Mouse (Mus musculus): ENCODE results near the gene Basp1. TPM values are rescaled to one million over a fixed set of nuclear protein-coding genes. Genes with fewer than 3 reads are reported as not detected.
A peak's percentile ranks its signal among the peaks of the same experiment; 100 is the strongest.

Gene Basp1
- polyA plus RNA-seq, 2 experiments = 64.9 to 123 TPM

GRCm38 (mm10) chr15:25416367-25416766, 2.8 kb upstream of the Basp1 start:
- no peak overlapping the region for H3K4me2 ChIP-seq (replicated peaks; ENCODE audit: low read depth, low read length, severe bottlenecking)
- ATAC-seq (ENCODE audit: low FRiP score, low read depth) = no peak

GRCm38 (mm10) chr15:25415958-25416357, 2.4 kb upstream of the Basp1 start:
- no peak for ATAC-seq (ENCODE audit: low FRiP score, low read depth)
- WGBS = 57% methylated on average over 4 of the region's 4 CpGs

More at GRCm38 (mm10) chr15:25416367-25416766, 2.8 kb upstream of the Basp1 start:
- DNase-seq (ENCODE audit: low spot score) = no peak
- no peak for TF ChIP-seq POLR2A (IDR thresholded peaks at IDR 0.05; ENCODE audit: borderline replicate concordance, extremely low read depth, insufficient read depth, insufficient read length)
- no peaks in the 10 kb centered on the region for H3K36me3 ChIP-seq (ENCODE audit: control insufficient read depth, insufficient read depth, low read length)
- no peak overlapping the region for H3K4me3 ChIP-seq (replicated peaks; ENCODE audit: low read length)
- 0 out of 2 replicates have a peak, but pooled peaks cover 1% of the 10 kb centered on the region for H3K4me1 ChIP-seq (ENCODE audit: control insufficient read depth, insufficient read depth, low read length)
- H3K9ac ChIP-seq (ENCODE audit: low read depth, low read length, severe bottlenecking) = no peak overlapping the region
- H3K9me3 ChIP-seq (ENCODE audit: control insufficient read depth, low read length) = no peaks in the 10 kb centered on the region
- WGBS = 44% methylated on average over 6 of the region's 6 CpGs
- H3K27me3 ChIP-seq (ENCODE audit: control insufficient read depth, insufficient read depth, low read length) = no peaks in the 10 kb centered on the region
- no peak overlapping the region for H3K27ac ChIP-seq (replicated peaks; ENCODE audit: low read depth, low read length)

GRCm38 (mm10) chr15:25414747-25415119, 1.2 kb upstream of the Basp1 start:
- 1% methylated on average over 14 of the region's 14 CpGs for WGBS
- Histone ChIP-seq H3K27ac (replicated peaks; ENCODE audit: low read depth, low read length) (peak overlapping the region; percentile 93), H3K9ac (ENCODE audit: low read depth, low read length, severe bottlenecking) (peak overlapping the region; percentile 95), H3K36me3 (ENCODE audit: control insufficient read depth, insufficient read depth, low read length) (no peaks in the 10 kb centered on the region), H3K27me3 (ENCODE audit: control insufficient read depth, insufficient read depth, low read length) (no peaks in the 10 kb centered on the region), H3K4me3 (replicated peaks; ENCODE audit: low read length) (peak overlapping the region; percentile 98), H3K9me3 (ENCODE audit: control insufficient read depth, low read length) (no peaks in the 10 kb centered on the region), H3K4me1 (ENCODE audit: control insufficient read depth, insufficient read depth, low read length) (0 out of 2 replicates have a peak, but pooled peaks cover 3% of the 10 kb centered on the region), H3K4me2 (replicated peaks; ENCODE audit: low read depth, low read length, severe bottlenecking) (peak overlapping the region; percentile 81)
- DNase-seq (ENCODE audit: low spot score) (peak; percentile 96), ATAC-seq (ENCODE audit: low FRiP score, low read depth) (peak; percentile 42; the same call in 1 of the 2 replicates)
- TF ChIP-seq POLR2A (IDR thresholded peaks at IDR 0.05; ENCODE audit: borderline replicate concordance, extremely low read depth, insufficient read depth, insufficient read length) = no peak

More at GRCm38 (mm10) chr15:25415958-25416357, 2.4 kb upstream of the Basp1 start:
- 0 out of 2 replicates have a peak, but pooled peaks cover 3% of the 10 kb centered on the region for H3K4me1 ChIP-seq (ENCODE audit: control insufficient read depth, insufficient read depth, low read length)
- DNase-seq (ENCODE audit: low spot score) = no peak
- H3K4me2 ChIP-seq (replicated peaks; ENCODE audit: low read depth, low read length, severe bottlenecking) = no peak overlapping the region
- no peak for TF ChIP-seq POLR2A (IDR thresholded peaks at IDR 0.05; ENCODE audit: borderline replicate concordance, extremely low read depth, insufficient read depth, insufficient read length)
- H3K9ac ChIP-seq (ENCODE audit: low read depth, low read length, severe bottlenecking) = no peak overlapping the region
- no peaks in the 10 kb centered on the region for H3K27me3 ChIP-seq (ENCODE audit: control insufficient read depth, insufficient read depth, low read length)
- H3K36me3 ChIP-seq (ENCODE audit: control insufficient read depth, insufficient read depth, low read length) = no peaks in the 10 kb centered on the region
- H3K9me3 ChIP-seq (ENCODE audit: control insufficient read depth, low read length) = no peaks in the 10 kb centered on the region
- no peak overlapping the region for H3K27ac ChIP-seq (replicated peaks; ENCODE audit: low read depth, low read length)
- no peak overlapping the region for H3K4me3 ChIP-seq (replicated peaks; ENCODE audit: low read length)

- H3K4me3 ChIP-seq (replicated peaks; ENCODE audit: low read length) = peak overlapping the region; percentile 98
- H3K36me3 ChIP-seq (ENCODE audit: control insufficient read depth, insufficient read depth, low read length) = peaks cover 4% of the 10 kb centered on the region; the same call in 1 of the 2 replicates
- peak overlapping the region; percentile 95 for H3K9ac ChIP-seq (ENCODE audit: low read depth, low read length, severe bottlenecking)
- no peak for TF ChIP-seq POLR2A (IDR thresholded peaks at IDR 0.05; ENCODE audit: borderline replicate concordance, extremely low read depth, insufficient read depth, insufficient read length)
- no peaks in the 10 kb centered on the region for H3K9me3 ChIP-seq (ENCODE audit: control insufficient read depth, low read length)
- DNase-seq (ENCODE audit: low spot score) = peak; percentile 58
- 0 out of 2 replicates have a peak, but pooled peaks cover 3% of the 10 kb centered on the region for H3K4me1 ChIP-seq (ENCODE audit: control insufficient read depth, insufficient read depth, low read length)
- WGBS = under 1% methylated on average over 35 of the region's 36 CpGs
- ATAC-seq (ENCODE audit: low FRiP score, low read depth) = peak; percentile 48
- no peaks in the 10 kb centered on the region for H3K27me3 ChIP-seq (ENCODE audit: control insufficient read depth, insufficient read depth, low read length)
- peak overlapping the region; percentile 81 for H3K4me2 ChIP-seq (replicated peaks; ENCODE audit: low read depth, low read length, severe bottlenecking)
- peak overlapping the region; percentile 93 for H3K27ac ChIP-seq (replicated peaks; ENCODE audit: low read depth, low read length)
Observed at GRCm38 (mm10) chr15:25414011-25414746, 615 bp upstream of the Basp1 start.

- Histone ChIP-seq H3K4me2 (replicated peaks; ENCODE audit: low read depth, low read length, severe bottlenecking) (peak overlapping the region; percentile 81), H3K27me3 (ENCODE audit: control insufficient read depth, insufficient read depth, low read length) (no peaks in the 10 kb centered on the region), H3K9ac (ENCODE audit: low read depth, low read length, severe bottlenecking) (peak overlapping the region; percentile 95), H3K36me3 (ENCODE audit: control insufficient read depth, insufficient read depth, low read length) (peaks cover 8% of the 10 kb centered on the region; the same call in 1 of the 2 replicates), H3K4me3 (replicated peaks; ENCODE audit: low read length) (peak overlapping the region; percentile 98), H3K9me3 (ENCODE audit: control insufficient read depth, low read length) (no peaks in the 10 kb centered on the region), H3K4me1 (ENCODE audit: control insufficient read depth, insufficient read depth, low read length) (0 out of 2 replicates have a peak, but pooled peaks cover 5% of the 10 kb centered on the region), H3K27ac (replicated peaks; ENCODE audit: low read depth, low read length) (peak overlapping the region; percentile 93)
- WGBS = under 1% methylated on average over 35 of the region's 35 CpGs
- TF ChIP-seq POLR2A (IDR thresholded peaks at IDR 0.05; ENCODE audit: borderline replicate concordance, extremely low read depth, insufficient read depth, insufficient read length) = no peak
- ATAC-seq (ENCODE audit: low FRiP score, low read depth) (peak; percentile 51), DNase-seq (ENCODE audit: low spot score) (peak; percentile 58)
Observed at GRCm38 (mm10) chr15:25412761-25413261, 753 bp downstream of the Basp1 start.

All from limb, embryonic 14.5 days (tissue).